17 mouse cellular contexts compared by ENCODE assay signal in genomic region chr2:173776108-173776507, GRCm38 (mm10). TPM values are rescaled to one million over a fixed set of nuclear protein-coding genes. Genes with fewer than 3 reads are reported as not detected.
DNase-seq lines count a peak whose midpoint lies in the region; ATAC-seq and TF ChIP-seq lines count a peak whose summit lies in the region.
"Had no signal": no experiment of that assay in that cellular context is flagged by ENCODE, and none has a peak within 500 bp of the region (broad histone marks: within the 10 kb centered on the region; RNA-seq: fewer than 3 reads in every experiment).

No protein-coding gene starts in this region.

- H3K9me3 ChIP-seq in ES-Bruce4 (replicated peaks; ENCODE audit: control insufficient read depth, insufficient read depth, low read length, poor library complexity, severe bottlenecking), result no peaks in the 10 kb centered on the region
- H3K9me3 ChIP-seq in embryonic facial prominence, embryonic 14.5 days (ENCODE audit: control insufficient read depth, low read length), result no peaks in the 10 kb centered on the region
- H3K9me3 ChIP-seq: liver, embryonic 15.5 days had no signal

- no peaks in the 10 kb centered on the region for H3K27me3 ChIP-seq in ES-Bruce4 (ENCODE audit: control insufficient read depth, insufficient read depth, low read length, poor library complexity, severe bottlenecking)
- no peaks in the 10 kb centered on the region for H3K27me3 ChIP-seq in embryonic facial prominence, embryonic 14.5 days (replicated peaks; ENCODE audit: control insufficient read depth, insufficient read depth, low read length)
- H3K27me3 ChIP-seq: liver, embryonic 15.5 days had no signal

- no peak for ATAC-seq in embryonic facial prominence, embryonic 14.5 days (ENCODE audit: low read depth)

- no peak for TF ChIP-seq CTCF in ES-Bruce4 (IDR thresholded peaks at IDR 0.05; ENCODE audit: low read depth, low read length)

- TF ChIP-seq EP300 in ES-Bruce4 (IDR thresholded peaks at IDR 0.05; ENCODE audit: insufficient read depth, low read depth, low read length), result peak; percentile 78; the same call in 1 of the 2 replicates

- TF ChIP-seq POLR2A in ES-Bruce4 (IDR thresholded peaks at IDR 0.05; ENCODE audit: insufficient read depth, low read length), result no peak

- H3K4me2 ChIP-seq in embryonic facial prominence, embryonic 14.5 days (ENCODE audit: low read depth, low read length), result no peak overlapping the region
- H3K4me2 ChIP-seq: liver, embryonic 15.5 days had no signal

- DNase-seq in A20 (ENCODE audit: low read depth, low spot score), result peak; percentile 37
- DNase-seq in embryonic facial prominence, embryonic 14.5 days (ENCODE audit: low spot score), result peak; percentile 40
- peak; percentile 58 for DNase-seq in mesoderm, embryonic 11.5 days (ENCODE audit: low read depth, low spot score)
- no peak for DNase-seq in urinary bladder, adult 2 months (ENCODE audit: low spot score)
- no peak for DNase-seq in adrenal gland, adult (ENCODE audit: inconsistent age in 2 of 2, low spot score in 1 of 2)
- DNase-seq in heart, postnatal 36 days, result no peak
- no peak for DNase-seq in thymus, postnatal 4 days
- DNase-seq: adrenal gland, postnatal 36 days; cerebellum, adult 18-20 months; thymus, adult 2 months had no signal

- H3K4me1 ChIP-seq in ES-Bruce4 (ENCODE audit: control insufficient read depth, insufficient read depth, low read length), result no peaks in the 10 kb centered on the region
- H3K4me1 ChIP-seq in embryonic facial prominence, embryonic 14.5 days (ENCODE audit: control insufficient read depth, insufficient read depth, low read length), result peaks cover 13% of the 10 kb centered on the region
- H3K4me1 ChIP-seq: liver, embryonic 15.5 days had no signal

- peaks cover 2% of the 10 kb centered on the region; the same call in 1 of the 2 replicates for H3K36me3 ChIP-seq in ES-Bruce4 (ENCODE audit: control insufficient read depth, insufficient read depth, low read length, poor library complexity, severe bottlenecking)
- peaks cover 59% of the 10 kb centered on the region for H3K36me3 ChIP-seq in embryonic facial prominence, embryonic 14.5 days (ENCODE audit: control insufficient read depth, insufficient read depth, low read length)

- intact Hi-C loops in heart, postnatal 36 days (cut with DNase I), result no loop called here

- no peak overlapping the region for H3K27ac ChIP-seq in ES-Bruce4 (ENCODE audit: insufficient read depth, low read length)
- no peak overlapping the region for H3K27ac ChIP-seq in embryonic facial prominence, embryonic 14.5 days (replicated peaks; ENCODE audit: low read depth, low read length)
- H3K27ac ChIP-seq: liver, embryonic 15.5 days had no signal

- no peak overlapping the region for H3K9ac ChIP-seq in ES-Bruce4 (ENCODE audit: low read depth, poor library complexity, severe bottlenecking)
- no peak overlapping the region for H3K9ac ChIP-seq in embryonic facial prominence, embryonic 14.5 days (ENCODE audit: low read depth, low read length)
- H3K9ac ChIP-seq: liver, embryonic 15.5 days had no signal

- no peak overlapping the region for H3K4me3 ChIP-seq in ES-Bruce4 (ENCODE audit: low read depth, low read length)
- no peak overlapping the region for H3K4me3 ChIP-seq in embryonic facial prominence, embryonic 14.5 days (ENCODE audit: low read depth, low read length)
- H3K4me3 ChIP-seq: liver, embryonic 15.5 days had no signal

- 24% methylated on average over 9 of the region's 9 CpGs for WGBS in embryonic facial prominence, embryonic 14.5 days

RNA-seq across cellular contexts. Expression of gene Vapb, which starts 38.8 kb away (rescaled TPM):
- polyA plus RNA-seq in ES-Bruce4 (2011; ENCODE audit: insufficient read depth, insufficient read length, low read depth, missing spikeins), result 56.4 and 58.7 TPM in 2 replicates
- polyA plus RNA-seq in embryonic facial prominence, embryonic 14.5 days (2014; fragmentation: Nextera tagmentation; extraction: Ambion mirVana), result 12.9 and 15.4 TPM in 2 replicates
- 54.9 and 63.5 TPM in 2 replicates for polyA plus RNA-seq in urinary bladder, adult 2 months (2012; rRNA removed)
- total RNA-seq in heart, postnatal 36 days (2021), result 100 to 1,000 TPM; 122 to 127 TPM

RNA-seq across cellular contexts. Expression of gene 1700010B08Rik, which starts 56.9 kb away (rescaled TPM):
- not detected in 2 replicates for polyA plus RNA-seq in ES-Bruce4 (2011; ENCODE audit: insufficient read depth, insufficient read length, low read depth, missing spikeins)
- not detected in 2 replicates for polyA plus RNA-seq in embryonic facial prominence, embryonic 14.5 days (2014; fragmentation: Nextera tagmentation; extraction: Ambion mirVana)
- polyA plus RNA-seq in urinary bladder, adult 2 months (2012; rRNA removed), result not detected in 2 replicates
- not detected for total RNA-seq in heart, postnatal 36 days (2021)
- total RNA-seq: adrenal gland, postnatal 36 days; gastrocnemius, postnatal 4 days; hematopoietic stem cell, adult 5-6 weeks; layer of hippocampus, postnatal 10 days; megakaryocyte progenitor cell, adult 5-6 weeks; MEL had no signal
- polyA plus RNA-seq: liver, embryonic 15.5 days; thymus, adult 2 months had no signal

Comparison
In these comparisons a context has a peak if more than half of its experiments do, and no peak if none do; other contexts are left out.
1. DNase-seq: peak in A20 (single experiment), embryonic facial prominence, embryonic 14.5 days (single experiment) and mesoderm, embryonic 11.5 days (single experiment); none in urinary bladder, adult 2 months (single experiment), adrenal gland, adult (0 of 2), heart, postnatal 36 days (0 of 2) and thymus, postnatal 4 days (single experiment).